Mouse (Mus musculus): Measurements from ENCODE around the gene Brd4.

- no peak for TF ChIP-seq CTCF (IDR thresholded peaks at IDR 0.05; ENCODE audit: insufficient read depth, low read depth, low read length)
- TF ChIP-seq POLR2A (IDR thresholded peaks at IDR 0.05; ENCODE audit: insufficient read depth, low read depth, low read length) = no peak
These were observed 123.6 kb downstream of the Brd4 start for GRCm38 (mm10) chr17:32160882-32161281.

Measured in olfactory bulb, adult 2 months (tissue).